Mouse (Mus musculus): Measurements from ENCODE around the gene Dynll1.

The Dynll1 gene

GRCm38 (mm10) chr5:115300792-115301614 is at the start of gene Dynll1:
Gene Dynll1, minus strand, starts transcription at chr5:115300999.
- DNase-seq (ENCODE audit: low spot score): peak; percentile 100

DNA sequence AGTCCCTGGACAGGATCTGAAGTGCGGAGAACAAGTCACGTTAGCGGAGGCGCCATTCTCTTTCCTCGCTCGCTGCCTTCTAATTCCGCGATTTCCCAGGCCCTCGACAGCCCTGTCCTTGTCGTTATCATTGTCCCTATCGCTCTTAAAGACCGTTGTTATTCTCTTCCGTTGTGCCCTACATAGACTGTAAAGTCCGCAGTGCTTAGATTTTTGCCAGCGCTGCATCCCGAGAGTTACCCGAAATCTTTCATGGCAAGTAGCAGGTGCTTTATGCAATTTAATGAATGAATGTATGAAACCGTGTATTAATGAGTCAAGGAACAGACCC is 48.4 kb upstream of the Dynll1 start:
- DNase-seq (ENCODE audit: low spot score): no peak

- DNase-seq (ENCODE audit: low spot score): peak; percentile 96
These were observed 47.9 kb upstream of the Dynll1 start, which contains the start of gene Cox6a1 for GRCm38 (mm10) chr5:115348546-115349224. Gene Cox6a1, minus strand, starts transcription at chr5:115348981.

GRCm38 (mm10) chr5:115347564-115347963 is 46.8 kb upstream of the Dynll1 start:
- peak; percentile 62 for DNase-seq (ENCODE audit: low spot score)

GRCm38 (mm10) chr5:115341314-115342165 is 40.7 kb upstream of the Dynll1 start:
- no peak for DNase-seq (ENCODE audit: low spot score)

DNA sequence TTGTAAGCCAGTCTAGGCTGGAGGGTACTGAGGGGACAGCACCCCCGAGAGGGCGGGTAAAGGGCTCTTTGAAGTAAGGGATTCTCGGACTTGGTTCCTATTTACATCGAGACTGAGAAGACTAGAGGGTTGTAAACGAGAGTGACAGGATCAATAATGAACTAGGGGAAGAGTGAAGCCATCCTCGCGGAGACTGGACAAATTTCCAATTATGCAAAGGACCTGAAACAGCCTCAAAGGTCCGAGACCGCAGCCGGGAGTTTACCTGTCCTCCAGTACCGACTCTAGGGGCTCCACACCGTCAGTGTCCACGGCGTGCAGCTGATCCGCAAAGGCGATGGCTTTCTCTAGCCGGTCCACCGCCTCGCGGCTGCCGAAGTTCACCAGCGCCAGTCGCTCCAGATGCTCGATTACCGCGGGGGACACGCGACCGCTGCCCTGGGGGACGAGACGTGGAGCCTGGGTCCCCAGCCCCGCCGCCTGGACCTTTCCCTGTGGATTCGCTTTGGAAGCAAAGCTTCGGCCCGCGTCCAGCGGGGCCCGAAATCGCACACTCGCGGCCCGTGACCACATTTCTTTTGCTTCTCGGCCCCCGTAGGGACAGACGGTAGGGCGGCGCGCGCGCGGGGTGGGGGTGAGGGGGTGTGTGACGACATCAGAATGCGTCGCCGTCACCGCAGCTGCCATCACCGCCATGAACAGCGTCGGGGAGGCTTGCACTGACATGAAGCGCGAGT is 39.9 kb upstream of the Dynll1 start, which contains the start of the genes Gatc and Triap1:
Gatc (minus strand) TSS at position 602 of the 737 bp plus-strand sequence.
Triap1 (plus strand) TSS at position 649 of the 737 bp plus-strand sequence.
- DNase-seq (ENCODE audit: low spot score): peak; percentile 86

- DNase-seq (ENCODE audit: low spot score): no peak
These were observed 39.2 kb upstream of the Dynll1 start for GRCm38 (mm10) chr5:115340007-115340406.

DNA sequence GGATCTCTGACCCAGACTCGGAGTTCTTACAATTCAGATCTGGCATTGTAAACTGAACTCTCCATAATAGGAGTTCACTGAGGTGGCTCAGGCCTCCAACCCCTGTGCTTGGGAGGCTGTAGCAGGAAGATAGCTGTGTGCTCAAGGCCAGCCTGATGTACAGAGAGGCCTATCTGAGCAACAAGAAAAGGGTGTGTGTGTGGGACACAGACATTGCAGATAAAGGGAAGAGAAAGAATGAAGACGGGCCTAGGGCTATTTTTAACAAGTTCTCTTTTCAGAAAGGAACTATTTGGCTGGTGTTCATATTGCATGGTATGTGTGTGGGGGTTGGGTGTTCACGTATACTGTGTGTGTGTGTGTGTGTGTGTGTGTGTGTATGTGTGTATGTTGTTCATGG is 32.8 kb upstream of the Dynll1 start:
- no peak for DNase-seq (ENCODE audit: low spot score)

DNA sequence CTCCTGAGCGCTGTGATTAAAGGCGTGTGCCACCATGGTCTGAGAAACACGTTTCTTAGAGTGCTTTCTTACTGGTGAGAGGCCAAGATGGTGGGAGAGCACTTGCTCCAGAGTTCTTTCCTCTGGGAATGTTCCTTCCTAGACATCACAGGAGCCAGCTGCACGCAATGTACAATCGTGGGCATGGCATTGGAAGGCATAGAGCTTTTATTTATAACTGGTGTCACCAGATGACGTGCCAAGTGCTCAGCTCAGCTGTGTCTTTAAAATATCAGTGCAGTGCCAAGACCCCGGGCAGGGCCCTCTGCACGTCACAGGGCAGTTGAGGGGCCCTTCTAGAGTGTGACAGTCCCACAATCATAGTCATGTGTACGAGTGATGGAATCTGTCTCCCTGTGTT is 30.2 kb upstream of the Dynll1 start:
- no peak for DNase-seq (ENCODE audit: low spot score)

DNA sequence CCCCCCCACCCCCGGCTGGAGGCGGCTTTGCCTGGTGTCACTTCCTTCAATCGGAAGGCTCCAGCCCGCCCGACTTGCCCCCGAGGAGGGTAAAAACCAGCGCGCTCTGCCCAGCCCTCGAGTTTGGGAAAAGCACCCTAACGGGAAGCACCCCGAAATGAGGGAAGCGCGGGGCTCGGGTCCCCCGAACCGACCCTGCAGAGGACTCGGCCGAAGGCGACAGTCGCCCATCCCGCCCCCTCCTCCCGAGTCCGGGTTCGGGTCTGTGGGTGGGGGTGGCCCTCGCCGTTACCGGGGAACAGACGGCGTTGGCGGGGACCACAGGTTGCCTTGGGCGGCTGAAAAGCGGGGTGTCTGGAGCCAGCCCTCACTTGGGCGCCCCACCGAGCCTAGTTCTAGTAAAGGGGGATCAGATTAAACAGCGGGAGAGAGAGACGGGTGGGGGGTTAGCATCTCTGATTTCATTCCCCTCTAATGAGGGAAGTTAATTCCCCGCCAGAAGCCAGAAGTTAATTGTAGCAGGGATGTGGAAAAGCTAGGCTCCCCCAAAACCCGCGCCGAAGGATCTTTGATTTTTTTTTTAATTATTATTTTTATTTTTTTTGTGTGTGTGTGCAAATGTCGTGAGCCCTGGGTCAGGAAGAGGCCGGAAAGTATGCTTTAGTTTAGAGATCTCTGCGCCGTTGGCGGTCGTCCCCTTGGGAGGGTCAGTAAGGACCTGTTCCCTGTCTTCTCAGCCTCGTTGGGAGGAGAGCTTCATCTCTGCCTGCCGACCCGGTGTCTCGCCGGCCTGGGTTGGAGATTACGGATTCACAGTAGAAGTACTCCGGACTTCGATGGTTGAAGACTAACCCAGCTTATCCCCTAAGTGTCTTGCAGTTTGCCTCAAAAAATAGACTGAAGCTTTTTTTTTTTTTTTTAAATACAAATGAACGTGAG is 27.1 kb upstream of the Dynll1 start:
- no peak for DNase-seq (ENCODE audit: low spot score)

GRCm38 (mm10) chr5:115326875-115327609 is 26.2 kb upstream of the Dynll1 start, which contains the start of gene Srsf9:
Gene Srsf9, plus strand, starts transcription at chr5:115327177.
- peak; percentile 96 for DNase-seq (ENCODE audit: low spot score)

DNA sequence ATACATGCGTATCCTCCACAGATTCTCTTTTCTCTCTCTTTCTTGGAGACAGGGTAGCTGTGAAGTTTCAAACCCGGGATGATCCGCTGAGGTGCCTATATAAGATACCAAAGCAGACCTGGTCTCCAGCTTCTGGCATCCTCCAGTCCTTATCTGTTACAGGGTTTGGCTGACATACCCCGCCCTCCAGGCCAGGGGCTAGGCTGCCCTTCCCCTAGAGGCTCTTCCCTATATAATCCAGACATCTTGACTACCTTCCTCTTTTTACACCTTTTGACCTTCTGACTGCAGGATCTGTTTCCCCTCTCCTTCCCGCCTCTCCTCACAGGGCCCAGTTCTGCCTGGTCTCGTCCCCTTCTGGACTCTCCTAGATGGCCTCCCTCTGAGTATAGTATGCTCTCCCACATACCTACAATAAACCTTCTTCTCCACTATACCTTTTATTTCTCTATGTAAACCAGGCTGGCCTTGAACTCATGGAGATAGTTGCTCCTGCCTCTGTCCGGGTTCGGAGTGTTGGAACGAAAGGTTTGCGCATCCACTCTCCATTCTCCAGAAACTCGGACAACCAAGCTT is 25.5 kb upstream of the Dynll1 start:
- no peak for DNase-seq (ENCODE audit: low spot score)

DNA sequence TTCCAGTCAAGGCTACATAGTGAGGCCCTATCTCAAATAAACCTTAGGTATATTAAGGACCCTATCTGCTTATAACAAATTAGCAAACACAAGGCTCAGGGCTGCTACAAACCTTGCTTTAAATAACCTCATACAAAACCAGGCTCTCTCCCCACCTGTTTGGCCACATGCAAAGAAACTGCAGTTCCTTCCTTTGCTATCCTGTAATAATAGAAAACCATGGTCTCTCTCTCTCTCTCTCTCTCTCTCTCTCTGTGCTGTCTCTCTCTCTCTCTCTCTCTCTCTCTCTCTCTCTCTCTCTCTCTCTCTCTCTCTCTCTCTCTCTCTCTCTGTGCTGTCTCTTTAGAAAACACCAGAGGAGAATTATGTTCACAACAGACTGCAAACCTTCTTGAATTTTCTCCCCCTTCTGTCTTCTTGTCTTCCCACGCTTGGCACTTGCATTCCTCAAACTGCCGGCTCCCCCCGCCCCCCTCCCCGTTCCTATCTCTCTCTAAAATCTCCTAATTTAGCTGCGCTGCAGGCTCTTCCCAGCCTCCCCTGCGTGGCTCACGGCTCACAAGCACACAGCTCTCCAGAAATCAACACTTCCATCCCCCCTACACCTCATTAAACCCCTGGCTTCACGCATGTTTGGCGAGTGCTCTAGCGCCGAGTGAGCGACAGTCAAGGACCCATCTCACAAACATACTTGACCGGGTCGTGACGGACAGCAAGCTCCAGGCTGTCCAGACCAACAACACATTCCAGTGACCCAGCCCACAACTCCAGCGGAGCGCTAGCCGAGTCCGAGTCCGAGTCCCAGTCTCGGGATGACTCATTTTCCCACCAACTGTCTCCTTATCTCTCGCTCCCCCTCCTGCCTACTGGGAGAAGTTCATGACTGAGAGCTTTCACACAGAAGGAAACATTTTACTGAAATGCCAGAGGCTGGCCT is 18.5 kb upstream of the Dynll1 start:
- DNase-seq (ENCODE audit: low spot score): peak; percentile 58

- DNase-seq (ENCODE audit: low spot score): no peak
These were observed 17.0 kb upstream of the Dynll1 start for GRCm38 (mm10) chr5:115317645-115318328.

DNA sequence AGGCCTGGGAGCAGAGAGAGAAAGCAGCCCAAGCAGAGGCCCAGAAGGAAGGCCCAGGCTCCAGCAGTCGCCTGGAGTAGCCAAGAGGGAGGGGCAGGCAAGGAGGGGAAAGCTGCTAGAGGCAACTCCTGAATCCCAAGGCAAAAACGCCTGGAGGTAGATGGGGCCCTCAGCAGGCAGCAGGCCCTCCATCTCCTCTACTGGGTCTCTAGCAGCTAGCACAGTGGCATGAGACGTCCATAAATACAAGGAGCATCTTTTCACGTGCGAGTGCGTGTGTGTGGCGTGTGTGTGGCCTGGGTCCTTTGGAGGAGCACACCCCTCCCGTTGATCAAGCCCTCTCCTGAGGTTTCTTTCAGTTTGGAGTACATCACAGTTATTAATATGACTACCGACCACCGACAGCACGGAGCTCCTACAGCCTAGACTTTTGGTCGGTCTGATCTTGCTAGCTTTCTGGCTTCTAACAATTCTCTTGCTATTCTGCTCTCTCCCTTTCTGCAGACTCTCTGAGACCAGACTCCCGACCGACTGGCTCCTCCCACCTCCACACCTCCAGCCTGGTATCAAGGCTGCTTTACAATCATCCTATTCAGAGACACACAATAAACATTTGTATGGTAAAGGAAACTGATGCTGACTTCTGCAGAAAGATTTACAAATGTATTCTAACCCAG is 16.3 kb upstream of the Dynll1 start:
- DNase-seq (ENCODE audit: low spot score): no peak

- DNase-seq (ENCODE audit: low spot score): no peak
These were observed 12.8 kb upstream of the Dynll1 start for GRCm38 (mm10) chr5:115313668-115313943.

All from ovary, postnatal 14 days (tissue).